17 mouse cellular contexts compared by ENCODE assay signal in genomic region chr12:76927539-76927938, GRCm38 (mm10). TPM values are rescaled to one million over a fixed set of nuclear protein-coding genes. Genes with fewer than 3 reads are reported as not detected.
DNase-seq lines count a peak whose midpoint lies in the region; ATAC-seq and TF ChIP-seq lines count a peak whose summit lies in the region.
"Had no signal": no experiment of that assay in that cellular context is flagged by ENCODE, and none has a peak within 500 bp of the region (broad histone marks: within the 10 kb centered on the region; RNA-seq: fewer than 3 reads in every experiment).

No protein-coding gene starts in this region.

- peaks cover 1% of the 10 kb centered on the region for H3K36me3 ChIP-seq in heart, adult 2 months (ENCODE audit: control insufficient read depth, insufficient read depth, low read length)
- H3K36me3 ChIP-seq in midbrain, embryonic 11.5 days (ENCODE audit: control insufficient read depth, insufficient read depth, low read length), result no peaks in the 10 kb centered on the region
- no peaks in the 10 kb centered on the region; the same call in 1 of the 2 replicates for H3K36me3 ChIP-seq in midbrain, embryonic 16.5 days (ENCODE audit: control insufficient read depth, insufficient read depth, low read length)
- H3K36me3 ChIP-seq in kidney, postnatal 0 days (ENCODE audit: insufficient read depth, low read length), result no peaks in the 10 kb centered on the region
- H3K36me3 ChIP-seq: heart, embryonic 12.5 days; midbrain, embryonic 15.5 days had no signal

- H3K27me3 ChIP-seq in heart, adult 2 months (ENCODE audit: control insufficient read depth, insufficient read depth, low read length), result no peaks in the 10 kb centered on the region
- no peaks in the 10 kb centered on the region for H3K27me3 ChIP-seq in midbrain, embryonic 11.5 days (ENCODE audit: control insufficient read depth, insufficient read depth, low read length)
- H3K27me3 ChIP-seq in midbrain, embryonic 16.5 days (ENCODE audit: control insufficient read depth, insufficient read depth, low read depth, low read length), result no peaks in the 10 kb centered on the region
- no peaks in the 10 kb centered on the region for H3K27me3 ChIP-seq in kidney, postnatal 0 days (ENCODE audit: insufficient read depth, low read length)
- H3K27me3 ChIP-seq: heart, embryonic 12.5 days; liver, embryonic 13.5 days; midbrain, embryonic 15.5 days had no signal

- no peaks in the 10 kb centered on the region for H3K79me2 ChIP-seq in heart, adult 2 months (replicated peaks; ENCODE audit: control insufficient read depth, insufficient read depth, low read length)

- ATAC-seq in midbrain, embryonic 11.5 days (ENCODE audit: low FRiP score), result no peak
- no peak for ATAC-seq in midbrain, embryonic 16.5 days
- peak; percentile 80 for ATAC-seq in kidney, postnatal 0 days (replicated peaks; ENCODE audit: low FRiP score, low read depth)
- ATAC-seq: forebrain, embryonic 14.5 days; hindbrain, postnatal 0 days; midbrain, embryonic 15.5 days had no signal

- H3K4me3 ChIP-seq in heart, adult 2 months, result no peak overlapping the region
- H3K4me3 ChIP-seq in midbrain, embryonic 11.5 days (ENCODE audit: low read depth, low read length), result no peak overlapping the region
- no peak overlapping the region for H3K4me3 ChIP-seq in midbrain, embryonic 16.5 days (ENCODE audit: low read depth, low read length)
- H3K4me3 ChIP-seq in kidney, postnatal 0 days (replicated peaks; ENCODE audit: low read depth, low read length), result no peak overlapping the region
- H3K4me3 ChIP-seq: heart, embryonic 12.5 days; liver, embryonic 13.5 days; midbrain, embryonic 15.5 days had no signal

- no peak overlapping the region for H3K9ac ChIP-seq in heart, adult 2 months (ENCODE audit: low read depth, low read length)
- H3K9ac ChIP-seq in midbrain, embryonic 11.5 days (ENCODE audit: low read length), result no peak overlapping the region
- no peak overlapping the region for H3K9ac ChIP-seq in midbrain, embryonic 16.5 days (ENCODE audit: low read depth, low read length)
- H3K9ac ChIP-seq in kidney, postnatal 0 days (ENCODE audit: low read depth, low read length), result no peak overlapping the region
- H3K9ac ChIP-seq: heart, embryonic 12.5 days; liver, embryonic 13.5 days; midbrain, embryonic 15.5 days had no signal

- H3K9me3 ChIP-seq in midbrain, embryonic 11.5 days (ENCODE audit: control insufficient read depth, low read length), result no peaks in the 10 kb centered on the region
- H3K9me3 ChIP-seq in midbrain, embryonic 16.5 days (replicated peaks; ENCODE audit: control insufficient read depth, low read length, poor library complexity, severe bottlenecking), result no peaks in the 10 kb centered on the region
- no peaks in the 10 kb centered on the region for H3K9me3 ChIP-seq in kidney, postnatal 0 days (replicated peaks; ENCODE audit: low read length)
- H3K9me3 ChIP-seq: liver, embryonic 13.5 days; midbrain, embryonic 15.5 days had no signal

- WGBS in heart, adult 2 months, result 63% methylated on average over 10 of the region's 10 CpGs
- 59% methylated on average over 10 of the region's 10 CpGs for WGBS in midbrain, embryonic 11.5 days
- WGBS in midbrain, embryonic 16.5 days, result 60% methylated on average over 10 of the region's 10 CpGs
- WGBS in kidney, postnatal 0 days, result 48% methylated on average over 10 of the region's 10 CpGs

- no peak for TF ChIP-seq EP300 in heart, adult 2 months (IDR thresholded peaks at IDR 0.05; ENCODE audit: insufficient read depth, low read depth, low read length)

- H3K4me2 ChIP-seq in midbrain, embryonic 11.5 days, result no peak overlapping the region
- no peak overlapping the region for H3K4me2 ChIP-seq in midbrain, embryonic 16.5 days (ENCODE audit: low read length)
- H3K4me2 ChIP-seq in kidney, postnatal 0 days (ENCODE audit: low read length), result no peak overlapping the region
- H3K4me2 ChIP-seq: heart, embryonic 12.5 days; liver, embryonic 13.5 days; midbrain, embryonic 15.5 days had no signal

- no peak for TF ChIP-seq CTCF in heart, adult 2 months (IDR thresholded peaks at IDR 0.05)
- TF ChIP-seq CTCF in kidney, postnatal 0 days (IDR thresholded peaks at IDR 0.05; ENCODE audit: low read depth), result no peak

- H3K27ac ChIP-seq in heart, adult 2 months, result peak overlapping the region; percentile 33; the same call in 1 of the 2 replicates
- no peak overlapping the region for H3K27ac ChIP-seq in midbrain, embryonic 11.5 days (ENCODE audit: low read depth, low read length)
- no peak overlapping the region for H3K27ac ChIP-seq in midbrain, embryonic 16.5 days (ENCODE audit: low read length)
- H3K27ac ChIP-seq in kidney, postnatal 0 days, result no peak overlapping the region
- H3K27ac ChIP-seq: hindbrain, postnatal 0 days; liver, embryonic 13.5 days; midbrain, embryonic 15.5 days had no signal

- H3K4me1 ChIP-seq in heart, adult 2 months (ENCODE audit: control insufficient read depth, insufficient read depth, low read length), result peaks cover 14% of the 10 kb centered on the region
- no peaks in the 10 kb centered on the region; the same call in 1 of the 2 replicates for H3K4me1 ChIP-seq in midbrain, embryonic 11.5 days (ENCODE audit: control insufficient read depth, insufficient read depth, low read length)
- H3K4me1 ChIP-seq in midbrain, embryonic 16.5 days (ENCODE audit: control insufficient read depth, insufficient read depth, low read length), result no peaks in the 10 kb centered on the region
- no peaks in the 10 kb centered on the region for H3K4me1 ChIP-seq in kidney, postnatal 0 days (replicated peaks; ENCODE audit: insufficient read depth, low read length)
- H3K4me1 ChIP-seq: midbrain, embryonic 15.5 days had no signal

- DNase-seq in heart, adult 2 months, result no peak
- no peak for DNase-seq in heart, adult 11 months
- peak; percentile 79 for DNase-seq in midbrain, embryonic 11.5 days (ENCODE audit: low spot score, missing footprints)
- DNase-seq in kidney, postnatal 0 days (ENCODE audit: low spot score), result no peak
- peak; percentile 52 for DNase-seq in urinary bladder, postnatal 25 days (ENCODE audit: low spot score)
- DNase-seq in spleen, postnatal 10 days (ENCODE audit: low spot score in 2 of 2), result no peak
- DNase-seq: cerebellum, adult 8-10 months; embryo, embryonic 11 days; gastrocnemius, postnatal 14 days; heart, postnatal 4 days; liver, embryonic 13.5 days; right cerebral cortex, postnatal 14 days had no signal

- TF ChIP-seq POLR2A in heart, adult 2 months (IDR thresholded peaks at IDR 0.05; ENCODE audit: insufficient read depth, low read depth, low read length), result no peak

- intact Hi-C loops in heart, adult 2 months (cut with DNase I), result loop anchor here (5.0 kb wide), 2 partner anchors 35 to 90 kb away; partner anchors contain the start of gene Max

RNA-seq across cellular contexts. Expression of gene Max, which starts 34.5 kb away (rescaled TPM):
- 10 to 100 TPM; 65.6 to 76.2 TPM for total RNA-seq in heart, adult 2 months (2021)
- polyA plus RNA-seq in heart, adult 2 months (2012; rRNA removed), result 27.0 and 38.5 TPM in 2 replicates
- polyA plus RNA-seq in midbrain, embryonic 11.5 days (2014; fragmentation: Nextera tagmentation; extraction: Ambion mirVana), result 29.2 and 37.5 TPM in 2 replicates
- 18.4 and 21.7 TPM in 2 replicates for polyA plus RNA-seq in midbrain, embryonic 16.5 days (2015; fragmentation: Nextera tagmentation; extraction: Ambion mirVana)
- polyA plus RNA-seq in kidney, postnatal 0 days (2015; fragmentation: Nextera tagmentation; extraction: Ambion mirVana), result 15.2 and 15.9 TPM in 2 replicates

Comparison
In these comparisons a context has a peak if more than half of its experiments do, and no peak if none do; other contexts are left out.
1. DNase-seq: peak in midbrain, embryonic 11.5 days (single experiment) and urinary bladder, postnatal 25 days (single experiment); none in heart, adult 2 months (0 of 2), heart, adult 11 months (single experiment), kidney, postnatal 0 days (single experiment) and spleen, postnatal 10 days (0 of 2).